Mouse (Mus musculus) heart, postnatal 36 days (tissue): ENCODE results near the gene Eefsec. TPM values are rescaled to one million over a fixed set of nuclear protein-coding genes. Genes with fewer than 3 reads are reported as not detected.

ENCODE experiments used
- DNase-seq, 2 experiments: peaks; one replicate each; pipeline ENCODE4 v3.0.0; 2021 to 2022
- intact Hi-C: fragments of 180-260 bp; cut with DNase I; formaldehyde crosslinking; loops from one replicate; pipeline ENCODE4 v1.15.1; 2025
- total RNA-seq, 2 experiments: library from RNA; stranded (reverse); gene quantifications; 2 replicates each; pipeline ENCODE4 v1.2.3; 2021

The Eefsec gene
- 1 to 10 TPM; 6.6 to 8.7 TPM for total RNA-seq

DNA sequence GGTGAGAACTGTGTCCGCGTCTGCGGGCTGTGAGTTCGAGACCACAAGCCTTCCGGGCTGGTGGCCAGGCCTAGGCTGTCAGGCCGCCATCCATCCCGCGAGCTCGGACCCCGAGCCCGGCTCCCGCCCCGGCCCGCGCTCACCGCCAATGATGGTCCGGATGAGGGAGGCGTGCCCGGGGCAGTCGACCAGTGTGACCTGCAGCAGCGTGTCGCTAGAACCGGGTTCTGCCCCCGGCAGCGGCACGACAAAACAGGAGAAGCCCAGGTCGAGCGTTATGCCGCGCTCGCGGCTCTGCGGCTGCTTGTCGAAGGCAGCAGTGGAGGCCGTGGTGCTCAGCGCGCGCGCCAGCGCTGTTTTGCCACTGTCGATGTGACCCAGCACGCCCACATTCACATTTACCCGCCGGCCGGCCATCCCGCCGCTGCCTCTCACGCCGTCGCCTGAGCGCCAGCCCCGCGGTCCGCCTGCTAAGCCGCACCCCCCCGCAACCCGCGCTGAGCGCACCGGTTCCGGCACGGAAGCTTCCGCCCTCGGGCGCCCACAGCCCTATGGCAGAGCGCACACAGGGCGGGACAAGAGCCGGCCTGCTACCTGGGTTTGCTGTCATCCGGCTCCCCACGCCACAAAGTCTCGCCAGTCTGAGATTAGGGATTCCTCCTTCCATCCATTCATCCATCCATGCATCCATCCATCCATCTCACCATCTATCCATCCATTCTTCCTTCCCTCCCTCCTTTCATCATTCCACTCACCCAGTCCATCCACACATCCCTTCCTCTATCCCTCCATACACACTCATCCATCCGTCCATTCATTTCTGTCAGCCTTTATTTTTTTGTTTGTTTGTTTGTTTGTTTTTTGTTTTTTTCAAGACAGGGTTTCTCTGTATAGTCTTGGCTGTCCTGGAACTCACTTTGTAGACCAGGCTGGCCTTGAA lies at the start of gene Eefsec:
Gene Eefsec, minus strand, starts transcription at position 477 of the 940 bp plus-strand sequence.
- intact Hi-C loops: loop anchor here (1.0 kb wide), 1 partner anchor 19 kb away; the partner anchor contains the start of gene Ruvbl1

DNA sequence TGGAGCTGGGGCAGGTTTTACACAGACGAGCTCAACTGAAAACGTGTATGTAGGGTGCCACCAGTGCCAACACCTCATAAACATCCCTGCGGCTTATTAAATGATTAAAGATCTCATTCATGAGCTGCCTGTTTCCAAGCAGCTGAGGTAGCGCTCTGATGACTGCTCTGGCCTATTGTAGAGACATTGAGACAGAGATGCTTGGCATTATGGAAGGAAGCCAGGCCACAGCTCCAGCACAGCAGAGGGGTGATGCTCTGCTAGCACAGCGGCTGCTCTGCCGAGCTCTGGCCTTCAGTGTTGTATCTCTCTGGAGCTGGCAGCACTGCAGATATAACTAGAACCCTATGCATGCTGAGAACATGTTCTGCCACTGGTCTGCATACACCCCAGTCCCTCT lies 47.4 kb upstream of the Eefsec start:
- intact Hi-C loops: no loop called here

More for the DNA sequence above, at the start of gene Eefsec:
- DNase-seq: peak; percentile 85 to 86

DNA sequence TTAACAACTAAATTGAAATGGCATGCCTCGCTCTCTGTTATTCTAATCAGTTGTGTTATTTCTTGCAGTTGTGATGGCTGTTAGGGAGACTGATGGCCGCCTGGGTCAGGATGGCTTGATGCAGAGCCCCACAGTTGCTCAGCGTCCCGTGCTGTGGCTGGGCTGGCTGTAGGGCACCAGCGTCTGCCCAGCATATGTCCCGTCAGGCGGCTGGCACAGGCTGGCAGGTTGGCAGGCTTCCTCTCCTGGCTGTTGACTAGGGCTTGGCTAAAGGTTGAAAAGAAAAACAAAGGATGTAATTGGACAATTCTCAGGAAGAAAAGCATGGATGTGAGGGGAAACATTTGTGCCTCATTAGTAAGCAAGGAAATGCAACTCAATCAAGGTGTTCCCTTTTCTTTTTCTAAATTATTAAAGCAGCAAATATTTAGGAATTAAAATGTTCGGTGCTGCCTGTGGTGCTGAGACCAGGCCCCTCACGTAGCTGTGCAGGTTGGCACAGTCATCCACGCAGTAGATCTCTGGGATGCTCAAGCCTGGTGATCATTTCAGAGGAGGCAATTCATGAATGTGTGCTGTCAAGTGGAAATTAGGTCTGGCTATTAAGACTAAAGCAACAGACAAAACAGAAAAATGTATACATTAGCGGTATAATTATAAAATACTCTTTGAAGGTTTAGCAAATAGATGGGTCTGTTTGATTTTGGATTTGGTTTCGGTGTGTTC lies 44.5 kb upstream of the Eefsec start:
- peak; percentile 53 to 55 for DNase-seq
- intact Hi-C loops: no loop called here

More for the DNA sequence above, 47.4 kb upstream of the Eefsec start:
- no peak for DNase-seq

DNA sequence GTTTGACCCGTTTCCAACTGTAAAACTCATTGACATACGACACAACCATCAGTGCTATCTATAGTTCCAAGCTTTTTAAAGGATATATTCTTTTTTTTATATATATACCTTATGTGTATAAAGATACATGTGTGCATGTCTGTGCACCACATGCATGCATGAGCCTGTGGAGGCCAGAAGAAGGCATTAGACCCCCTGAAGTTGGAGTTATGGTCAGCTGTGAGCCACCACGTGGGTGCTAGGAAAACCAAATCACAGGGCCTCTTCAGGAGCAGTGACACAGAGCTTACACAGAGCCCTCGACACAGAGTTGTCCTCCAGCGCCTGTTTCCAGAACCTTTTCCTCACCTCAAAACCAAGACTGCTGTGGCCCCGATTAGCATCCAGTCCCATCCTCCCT lies 43.5 kb upstream of the Eefsec start:
- intact Hi-C loops: loop anchor here (5.0 kb wide), 1 partner anchor 298 kb away; the partner anchor contains the start of gene Gata2
- DNase-seq: no peak

DNA sequence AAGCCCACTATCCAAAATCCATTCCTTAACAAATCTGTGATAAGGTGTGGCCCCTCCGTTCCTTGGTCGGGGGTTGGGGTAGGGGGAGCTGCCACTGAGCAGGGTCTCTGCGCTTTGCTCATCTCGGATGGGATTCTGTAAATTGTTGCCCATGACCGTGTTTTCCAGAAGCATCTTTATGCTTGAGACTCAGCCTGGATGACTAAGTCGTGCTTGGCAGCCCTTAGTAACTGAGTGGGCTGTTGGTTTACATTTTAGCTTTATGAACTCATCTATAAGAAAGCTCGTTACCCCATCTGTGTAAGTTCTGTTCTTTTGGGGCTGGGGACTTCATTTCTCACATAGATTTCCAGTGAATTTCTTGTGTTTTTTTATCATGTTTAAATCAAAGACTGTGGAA lies 42.7 kb upstream of the Eefsec start:
- intact Hi-C loops: loop anchor here (5.0 kb wide), 1 partner anchor 297 kb away; the partner anchor contains the start of gene Gata2
- DNase-seq: no peak

DNA sequence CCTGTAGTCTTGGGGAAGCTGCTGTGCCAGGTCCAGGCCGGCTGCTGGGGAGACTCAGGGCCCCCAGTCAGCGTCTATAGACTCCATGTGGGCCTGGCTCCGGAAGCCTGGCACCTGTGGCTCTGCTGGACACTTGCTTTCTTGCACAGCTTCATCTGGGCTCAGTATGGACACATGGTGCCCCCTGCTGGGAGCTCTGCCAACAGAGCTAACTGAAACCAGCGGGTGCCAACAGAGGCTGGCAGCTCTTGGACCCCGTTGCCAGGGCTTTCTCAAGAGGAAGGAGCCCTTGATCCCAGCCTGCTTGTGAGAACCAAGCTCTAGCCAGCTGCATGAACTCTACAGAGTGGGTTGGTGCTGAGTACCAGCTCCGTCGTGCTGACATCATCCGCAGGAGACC lies 40.6 kb upstream of the Eefsec start:
- intact Hi-C loops: loop anchor here (5.0 kb wide), 1 partner anchor 295 kb away; the partner anchor contains the start of gene Gata2
- DNase-seq: peak; percentile 30 to 44

DNA sequence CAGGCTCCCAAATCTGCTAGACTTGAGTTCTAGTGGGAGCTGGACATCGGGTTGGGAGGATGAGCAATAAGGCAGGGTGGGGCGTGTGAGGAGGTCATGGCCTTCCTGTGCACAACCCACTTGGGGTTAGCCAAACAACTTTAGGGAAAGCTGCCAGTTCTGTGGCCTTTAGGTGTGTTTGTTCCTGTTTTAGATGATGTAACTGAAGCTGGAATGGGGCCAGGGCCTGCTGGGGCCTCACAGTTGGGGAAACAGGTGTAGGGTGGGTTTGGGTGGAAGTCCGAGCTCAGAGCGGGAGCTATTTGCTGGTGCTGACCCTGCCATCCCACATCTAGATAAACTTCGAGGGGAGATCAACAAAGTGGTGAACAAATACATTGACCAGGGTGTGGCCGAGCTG lies 39.0 kb upstream of the Eefsec start:
- intact Hi-C loops: loop anchor here (5.0 kb wide), 1 partner anchor 293 kb away; the partner anchor contains the start of gene Gata2
- peak in 1 of 2 experiments; percentile 28 for DNase-seq

DNA sequence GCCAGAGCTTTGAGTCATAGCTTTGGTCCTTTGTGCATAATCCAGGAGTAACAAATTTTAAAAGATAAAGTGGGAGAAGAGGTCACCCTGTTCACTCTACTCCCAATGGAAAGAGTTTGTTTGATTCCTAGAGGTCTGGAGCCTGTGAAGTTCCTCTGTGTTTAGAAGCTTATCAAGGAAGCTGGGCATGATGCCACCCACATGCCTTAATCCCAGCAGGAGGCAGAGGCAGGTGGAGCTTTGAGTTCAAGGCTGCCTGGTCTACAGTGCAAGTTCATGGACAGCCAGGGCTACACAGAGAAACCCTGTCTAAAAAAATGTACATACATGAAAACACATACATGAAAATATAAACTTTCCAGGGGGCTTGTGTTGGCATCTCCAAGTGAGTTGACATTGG lies 37.6 kb upstream of the Eefsec start:
- intact Hi-C loops: no loop called here

DNA sequence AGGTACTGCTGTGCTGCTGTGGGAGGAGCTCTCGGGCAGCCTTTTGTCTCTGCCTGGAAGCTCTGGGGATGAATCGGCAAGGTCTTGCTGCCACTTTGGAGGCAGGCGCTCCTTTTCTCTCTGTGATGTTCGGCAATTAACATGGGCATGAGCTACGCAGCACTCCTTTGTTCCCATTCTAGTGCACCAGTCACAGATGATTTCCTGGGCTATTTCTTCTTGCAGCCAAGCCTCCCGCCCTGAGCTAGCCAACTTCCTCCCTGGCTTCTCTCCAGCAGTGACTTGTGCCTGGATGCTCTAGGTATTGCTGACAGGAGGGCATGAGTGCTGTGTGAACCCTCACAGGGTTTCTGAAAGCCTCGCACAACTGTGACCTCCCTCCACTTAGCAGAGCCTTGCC lies 36.8 kb upstream of the Eefsec start:
- intact Hi-C loops: no loop called here
- DNase-seq: peak in 1 of 2 experiments; percentile 30

More for the DNA sequence above, 37.6 kb upstream of the Eefsec start:
- DNase-seq: no peak

DNA sequence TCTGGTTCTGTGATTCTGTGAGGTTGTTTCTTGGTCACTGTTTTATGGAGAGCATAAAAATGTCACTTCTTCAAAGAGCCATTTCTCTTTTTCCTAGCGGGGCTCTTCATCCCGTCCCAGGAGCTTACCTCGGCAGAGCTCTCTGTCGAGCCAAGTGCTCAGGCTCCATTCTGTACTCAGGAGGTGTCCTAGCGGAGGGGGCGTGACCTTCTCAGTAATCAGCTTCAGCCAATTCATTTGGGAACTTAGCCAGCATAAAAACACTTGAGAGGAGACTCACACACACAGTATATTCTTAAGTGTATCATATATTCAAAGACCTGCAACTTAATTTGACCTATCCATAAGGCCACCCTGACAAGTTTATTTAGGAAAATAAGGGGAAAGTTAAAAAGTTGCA lies 34.1 kb upstream of the Eefsec start:
- intact Hi-C loops: no loop called here
- no peak for DNase-seq

DNA sequence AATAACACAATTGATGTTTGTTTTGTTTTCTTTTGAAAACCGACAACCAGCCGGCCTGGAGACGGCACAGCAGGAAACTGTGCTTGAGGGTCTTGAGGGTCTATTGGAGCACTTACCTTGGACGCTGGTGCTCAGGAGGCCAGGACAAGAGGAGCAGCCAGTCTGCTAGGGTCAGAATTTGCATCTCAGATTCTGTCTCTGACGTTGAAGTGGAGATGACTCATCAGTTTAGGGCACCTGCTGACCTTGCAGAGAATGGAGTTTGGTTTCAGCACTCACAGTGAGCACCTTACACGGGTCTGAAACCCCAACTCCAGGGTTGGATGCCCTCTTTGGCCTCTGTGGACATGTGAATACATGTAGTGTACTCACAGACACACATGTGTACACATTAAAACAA lies 23.5 kb upstream of the Eefsec start:
- intact Hi-C loops: loop anchor here (5.0 kb wide), 1 partner anchor 47 kb away; the partner anchor contains the start of gene Sec61a1
- no peak for DNase-seq

DNA sequence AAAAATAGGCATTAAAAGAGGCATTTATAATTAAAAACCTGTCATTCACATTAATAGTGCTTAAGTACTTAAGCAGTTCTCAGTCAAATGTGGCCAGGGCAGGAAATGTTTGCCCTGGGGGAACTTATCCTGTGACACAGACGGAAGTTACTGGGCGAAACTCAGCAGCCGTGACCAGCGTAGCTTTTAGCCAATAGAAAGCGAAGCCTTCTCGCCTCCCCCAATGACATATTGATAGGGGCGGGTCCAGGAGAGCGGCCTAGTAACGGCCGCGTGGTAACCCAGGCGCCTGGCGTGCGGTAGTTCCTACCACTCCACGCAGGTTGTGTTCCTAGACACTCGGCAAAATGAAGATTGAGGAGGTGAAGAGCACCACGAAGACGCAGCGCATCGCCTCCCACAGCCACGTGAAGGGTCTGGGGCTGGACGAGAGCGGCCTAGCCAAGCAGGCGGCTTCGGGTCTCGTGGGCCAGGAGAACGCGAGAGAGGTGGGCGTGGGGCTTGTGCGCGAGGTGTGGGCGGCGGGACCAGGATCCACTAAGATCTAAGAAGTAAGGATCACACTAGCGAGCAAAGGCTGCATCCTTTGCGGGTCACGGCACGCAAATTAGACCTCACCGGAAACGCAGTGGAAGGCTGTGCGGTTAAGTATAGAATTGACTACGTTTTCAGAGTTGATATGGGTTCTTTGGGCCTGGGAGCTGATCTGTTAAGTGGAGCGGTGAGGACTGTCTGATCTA lies 19.0 kb upstream of the Eefsec start, which contains the start of gene Ruvbl1:
Gene Ruvbl1, plus strand, starts transcription at position 229 of the 740 bp plus-strand sequence.
- peak; percentile 89 for DNase-seq
- intact Hi-C loops: loop anchor here (1.0 to 5.0 kb wide), 2 partner anchors 19 to 52 kb away; partner anchors contain the start of genes Eefsec and Sec61a1

DNA sequence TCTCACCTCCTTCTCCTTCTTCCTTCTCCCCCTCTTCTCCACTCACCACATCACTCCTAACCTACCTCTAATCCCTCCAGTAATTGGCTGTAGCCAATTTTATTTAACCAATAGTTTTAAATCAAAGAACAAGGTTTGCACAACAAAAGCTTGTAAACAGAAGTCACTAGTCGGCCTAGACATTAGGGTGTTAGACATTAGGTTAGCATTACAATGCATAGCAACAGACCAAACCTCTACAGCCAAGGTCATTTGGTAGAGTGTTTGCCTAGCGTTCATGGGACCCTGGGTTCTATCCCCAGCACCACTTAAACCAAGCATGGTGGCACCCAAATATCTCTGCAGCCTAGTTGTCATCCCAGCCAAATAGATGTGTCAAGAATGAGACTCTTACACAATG lies 8.2 kb upstream of the Eefsec start:
- intact Hi-C loops: no loop called here
- no peak for DNase-seq

DNA sequence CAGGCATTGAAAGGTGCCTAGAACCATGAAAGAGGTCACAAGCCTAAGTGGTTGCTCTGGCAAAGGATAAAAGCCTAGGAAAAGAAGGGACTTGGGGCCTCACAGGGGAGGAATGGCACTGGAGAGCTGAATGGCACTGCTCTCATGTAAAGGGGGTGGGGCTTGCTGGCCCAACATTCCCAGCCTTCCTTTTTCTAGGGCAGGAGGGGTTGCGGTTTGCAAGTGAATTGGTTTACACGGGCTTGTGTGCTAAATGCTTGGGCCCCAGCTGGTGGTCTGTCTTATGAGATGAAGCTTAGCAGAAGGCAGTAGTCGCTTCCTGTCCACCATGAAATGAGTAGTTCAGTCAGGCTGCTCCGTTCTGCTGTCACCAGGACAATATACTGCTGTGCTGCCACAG lies 1.1 kb upstream of the Eefsec start:
- no peak for DNase-seq
- intact Hi-C loops: no loop called here

DNA sequence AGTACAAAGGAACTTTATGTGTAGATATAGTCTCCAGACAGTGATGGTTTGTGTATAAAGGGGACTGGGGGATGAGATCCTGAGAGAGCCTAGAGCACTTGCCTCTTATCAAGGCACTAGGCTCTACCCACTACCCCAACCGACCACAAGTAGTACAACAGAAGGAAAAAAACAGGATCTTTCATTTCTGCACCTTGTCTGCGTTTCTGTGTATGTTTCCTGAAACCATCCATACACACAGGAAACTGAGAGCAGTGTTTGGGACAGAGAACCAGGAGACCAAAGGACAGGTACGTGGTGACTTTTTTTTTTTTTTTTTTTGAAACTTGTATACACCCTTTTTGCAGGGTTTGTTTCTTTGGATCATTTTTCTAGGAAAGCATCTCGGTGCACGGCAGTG lies 678 bp downstream of the Eefsec start:
- DNase-seq: no peak
- intact Hi-C loops: loop anchor here (1.0 kb wide), 1 partner anchor 20 kb away; the partner anchor contains the start of gene Ruvbl1

DNA sequence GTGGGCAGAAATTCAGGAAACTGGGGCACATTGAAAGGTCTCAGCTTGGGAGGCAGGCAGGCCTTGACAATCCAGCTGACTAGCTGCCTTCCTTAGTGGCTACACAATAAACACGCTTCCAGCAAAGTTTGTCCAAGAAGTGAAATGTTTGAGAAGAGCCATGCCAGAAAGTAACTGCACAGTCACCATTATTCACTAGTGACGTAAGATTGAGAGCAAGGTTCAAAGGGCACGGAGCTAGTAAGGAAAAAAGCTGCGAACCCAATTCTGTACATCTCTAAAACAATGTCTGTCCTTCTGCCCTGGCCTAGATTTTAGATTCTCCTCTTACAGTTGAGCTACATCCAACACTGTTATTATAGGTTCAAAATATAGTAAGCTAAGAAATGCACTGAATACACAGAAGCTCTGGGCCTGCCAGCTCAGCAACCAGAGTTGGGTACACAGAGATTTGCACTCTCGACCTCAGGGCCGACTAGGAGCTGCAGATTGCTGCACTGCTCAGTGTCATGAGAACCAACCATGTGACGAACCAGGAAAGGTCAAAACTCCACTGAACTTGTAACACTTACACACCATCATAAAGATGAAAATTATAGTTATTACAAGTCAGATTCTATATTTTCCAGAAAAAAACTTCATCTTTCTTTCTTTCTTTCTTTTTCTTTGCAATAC lies 2.1 kb downstream of the Eefsec start:
- intact Hi-C loops: no loop called here
- DNase-seq: no peak

DNA sequence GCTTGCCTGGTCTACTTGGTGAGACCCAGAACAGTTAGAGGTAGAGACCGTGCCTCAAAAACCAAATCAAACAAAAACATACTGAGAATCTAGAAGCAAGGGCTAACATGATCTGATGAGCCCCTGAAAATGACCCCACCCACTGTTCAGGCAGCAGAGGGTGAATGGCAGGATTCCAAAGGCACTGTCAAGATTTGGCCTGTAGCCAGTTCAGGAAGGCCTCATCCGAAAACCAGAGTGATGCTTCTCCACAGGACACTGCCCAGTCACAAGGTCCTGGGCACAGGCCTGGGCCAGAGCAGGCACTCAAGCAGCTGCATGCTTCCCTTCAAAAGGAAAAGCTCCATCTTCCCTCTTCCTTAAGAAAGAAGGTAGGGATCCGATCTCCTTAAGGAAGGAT lies 2.9 kb downstream of the Eefsec start:
- DNase-seq: no peak
- intact Hi-C loops: no loop called here

DNA sequence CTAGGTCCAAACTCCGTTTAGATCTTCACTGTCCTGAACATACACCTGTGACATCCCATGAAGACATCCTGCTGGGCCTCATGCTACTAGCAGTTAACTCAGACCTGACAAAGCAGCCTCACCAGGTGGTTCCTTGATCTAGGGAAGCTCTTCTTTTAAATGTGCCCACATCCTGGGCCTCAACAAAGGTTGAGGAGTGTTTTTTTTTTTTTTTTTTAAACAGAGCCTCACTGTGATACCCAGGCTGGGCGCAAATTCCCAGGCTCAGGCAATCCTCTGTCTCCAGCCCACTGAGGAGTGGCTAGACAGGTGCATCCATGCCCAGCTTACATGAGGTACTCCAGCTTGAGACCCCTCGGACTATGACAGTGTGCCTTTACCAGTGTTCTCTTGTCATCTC lies 3.8 kb downstream of the Eefsec start:
- DNase-seq: no peak
- intact Hi-C loops: no loop called here

DNA sequence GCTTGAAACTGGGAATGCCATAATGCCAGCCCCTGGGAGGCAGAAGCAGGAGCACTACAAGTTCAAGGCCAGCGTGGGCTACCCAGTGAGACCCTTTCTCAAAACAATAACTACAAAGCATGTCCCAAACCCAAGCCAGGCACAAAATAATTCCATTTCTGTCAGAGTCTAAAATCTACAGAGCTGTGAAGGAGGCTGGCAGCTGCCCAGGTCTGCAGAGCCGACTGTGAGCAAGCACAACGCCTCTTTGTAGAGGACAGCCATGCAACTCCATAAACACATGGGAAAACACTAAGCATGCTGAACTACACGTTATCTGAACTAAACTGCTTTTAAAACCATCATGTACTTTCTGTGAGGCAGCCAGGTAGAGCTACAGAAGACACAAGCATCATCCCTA lies 7.3 kb downstream of the Eefsec start:
- DNase-seq: no peak
- intact Hi-C loops: no loop called here

DNA sequence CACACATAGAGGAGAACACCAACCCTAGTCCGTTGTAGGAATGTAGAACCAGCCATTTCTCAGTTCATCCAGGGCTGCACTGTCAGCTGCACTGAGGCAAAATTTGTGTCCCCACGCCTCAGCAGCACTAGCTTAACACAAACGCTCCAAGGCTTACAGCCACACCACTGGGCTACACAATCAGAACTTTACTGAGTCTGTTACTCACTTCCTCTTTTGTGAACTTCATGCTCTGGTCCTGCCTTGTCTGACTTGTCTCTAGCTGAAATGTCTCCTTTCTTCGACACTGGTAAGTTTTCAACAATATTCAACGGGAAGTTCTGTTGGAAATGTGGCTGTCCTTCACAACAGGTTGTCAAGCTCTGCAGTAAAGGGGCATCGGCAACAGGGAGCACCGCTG lies 10.7 kb downstream of the Eefsec start:
- no peak for DNase-seq
- intact Hi-C loops: no loop called here
